Mouse (Mus musculus) cortical plate, adult 2 months (tissue): ENCODE measurements around the gene Id1.

Experiments
- CTCF ChIP-seq: fragments of 200-500 bp; IDR thresholded peaks from 2 replicates; pipeline ENCODE4 v1.5.1; 2011; ENCODE audit warnings: mild to moderate bottlenecking, control low read depth, low read length; ENCODE audit not compliant: insufficient read depth; ENCODE audit errors: extremely low read depth
- POLR2A ChIP-seq: fragments of 200-500 bp; IDR thresholded peaks from 2 replicates; pipeline ENCODE4 v1.6.1; 2011; ENCODE audit warnings: mild to moderate bottlenecking, low read length, control low read depth; ENCODE audit not compliant: insufficient read depth; ENCODE audit errors: extremely low read depth

- TF ChIP-seq POLR2A = no peak
- no peak for TF ChIP-seq CTCF
These were observed 49.7 kb upstream of the Id1 start for GRCm38 (mm10) chr2:152686399-152686798.
